Mouse (Mus musculus) erythroblast, embryonic 14.5 days (primary cell): ENCODE results near the gene Slc34a3. TPM values are rescaled to one million over a fixed set of nuclear protein-coding genes. Genes with fewer than 3 reads are reported as not detected.
A peak's percentile ranks its signal among the peaks of the same experiment; 100 is the strongest.

Experiments
- H3K27me3 ChIP-seq: 2 replicates; pipeline ENCODE4 v1.6.1; 2012; ENCODE audit warnings: inconsistent platforms; ENCODE audit not compliant: control insufficient read depth
- H3K36me3 ChIP-seq: 2 replicates; pipeline ENCODE4 v1.6.1; 2012; ENCODE audit warnings: mild to moderate bottlenecking, inconsistent platforms; ENCODE audit not compliant: control insufficient read depth
- H3K4me1 ChIP-seq: 2 replicates; pipeline ENCODE4 v1.6.1; 2012; ENCODE audit warnings: inconsistent platforms; ENCODE audit not compliant: control insufficient read depth
- H3K4me3 ChIP-seq: replicated peaks from 2 replicates; pipeline ENCODE3; 2012; ENCODE audit warnings: moderate library complexity, mild to moderate bottlenecking, inconsistent platforms
- H3K9me3 ChIP-seq: 2 replicates; pipeline ENCODE4 v1.6.1; 2012; ENCODE audit warnings: low read length, inconsistent platforms, mixed read lengths; ENCODE audit not compliant: control insufficient read depth
- GATA1 ChIP-seq: IDR thresholded peaks from 2 replicates; pipeline ENCODE4 v1.6.1; 2012; ENCODE audit warnings: low read length, inconsistent platforms, mixed read lengths
- TAL1 ChIP-seq: IDR thresholded peaks from 3 replicates; pipeline ENCODE4 v1.6.1; 2012; ENCODE audit warnings: low read length, inconsistent platforms, mixed read lengths
- polyA plus RNA-seq: library from polyadenylated mRNA; stranded (reverse); fragments of >175 nt; gene quantifications from 2 replicates; pipeline ENCODE4 v1.2.3, GENCODE M21; 2012

The Slc34a3 gene
- polyA plus RNA-seq, 1 experiment = not detected

DNA sequence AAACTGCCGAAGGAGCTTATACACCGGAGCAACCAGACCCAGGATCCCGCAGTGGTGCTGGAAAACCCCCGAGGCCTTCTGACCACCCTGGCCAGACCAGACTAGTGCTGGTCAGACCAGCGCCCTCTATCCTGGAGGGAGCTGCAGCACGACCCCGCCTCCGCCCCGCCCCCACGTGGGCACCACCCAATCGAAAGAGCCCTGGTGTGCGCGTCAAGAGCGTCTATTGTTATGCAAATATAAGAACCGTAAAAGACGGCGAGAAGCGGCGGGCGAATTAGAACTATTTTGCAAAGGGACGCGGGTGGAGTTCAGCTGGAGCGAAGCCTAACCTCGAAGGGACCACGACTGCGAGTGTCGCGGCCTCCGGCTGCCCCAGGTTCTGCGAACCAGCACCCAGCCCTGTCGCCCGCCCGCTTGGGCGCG lies 53.7 kb downstream of the Slc34a3 start, which contains the start of gene Nrarp:
Gene Nrarp (plus strand): TSS at position 281 of the 426 bp plus-strand sequence.
- Histone ChIP-seq H3K27me3 (peaks cover 89% of the 10 kb centered on the region), H3K36me3 (no peaks in the 10 kb centered on the region), H3K4me3 (peak within 1 kb of the TSS; percentile 68), H3K4me1 (peaks cover 67% of the 10 kb centered on the region), H3K9me3 (peaks cover 2% of the 10 kb centered on the region; the same call in 1 of the 2 replicates)
- no peak for TF ChIP-seq GATA1
- no peak for TF ChIP-seq TAL1

DNA sequence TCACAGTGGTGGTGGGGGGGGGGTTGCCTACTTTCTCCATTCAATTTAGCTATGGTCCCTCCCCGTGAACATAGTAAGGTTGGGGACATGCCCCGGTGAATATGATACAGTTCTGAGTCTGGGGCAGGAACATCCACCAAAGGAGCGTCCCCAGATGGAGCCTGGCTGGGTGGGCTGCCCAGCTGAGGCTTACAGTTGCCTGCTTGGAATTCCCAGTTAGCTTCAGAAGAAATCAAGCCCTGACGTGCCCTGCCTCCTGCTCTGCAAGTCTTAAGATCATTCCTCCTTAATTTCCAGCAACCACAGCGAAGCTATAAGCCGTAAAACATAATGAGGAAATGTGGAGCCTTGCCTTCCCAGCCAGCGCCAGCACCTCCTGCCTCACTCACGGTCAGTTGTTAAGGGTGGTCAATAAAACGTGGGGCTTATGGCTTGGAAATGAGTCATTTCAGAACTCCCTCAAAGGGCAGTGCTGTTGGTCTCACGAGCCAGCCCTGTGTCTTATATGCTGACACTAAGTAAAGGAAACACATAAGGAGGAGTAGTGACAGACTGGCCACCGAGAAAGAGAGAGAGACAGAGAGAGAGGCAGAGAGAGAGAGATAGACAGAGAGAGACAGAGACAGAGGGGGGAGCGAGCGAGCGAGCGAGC lies 54.5 kb downstream of the Slc34a3 start:
- TF ChIP-seq GATA1 = no peak
- no peak for TF ChIP-seq TAL1
- Histone ChIP-seq H3K9me3 (peaks cover 2% of the 10 kb centered on the region; the same call in 1 of the 2 replicates), H3K4me1 (peaks cover 70% of the 10 kb centered on the region), H3K4me3 (peak overlapping the region; percentile 68), H3K36me3 (no peaks in the 10 kb centered on the region), H3K27me3 (peaks cover 81% of the 10 kb centered on the region)

Other genes starting within 250 kb of the Slc34a3 start
- 0.51 and 0.67 TPM in 2 replicates for gene Nsmf, start 180.0 kb downstream of the Slc34a3 start, polyA plus RNA-seq
- 0.04 TPM in 1 of 2 replicates, not detected in the other for gene Entpd8, start 154.1 kb downstream of the Slc34a3 start, polyA plus RNA-seq
- gene Noxa1, start 139.2 kb downstream of the Slc34a3 start, polyA plus RNA-seq = 0.04 TPM in 1 of 2 replicates, not detected in the other
- 0.38 and 0.49 TPM in 2 replicates for gene Nrarp, start 53.6 kb downstream of the Slc34a3 start, polyA plus RNA-seq
- gene Tor4a, start 37.5 kb downstream of the Slc34a3 start, polyA plus RNA-seq = 0.02 and 0.03 TPM in 2 replicates
- 1.8 TPM in 2 replicates for gene Nelfb, start 22.9 kb downstream of the Slc34a3 start, polyA plus RNA-seq
- 0.03 TPM in 1 of 2 replicates, not detected in the other for gene Stpg3, start 19.7 kb downstream of the Slc34a3 start, polyA plus RNA-seq
- not detected in 2 replicates for gene Fam166a, start 15.6 kb downstream of the Slc34a3 start, polyA plus RNA-seq
- 134 and 136 TPM in 2 replicates for gene Tubb4b, start 9.7 kb downstream of the Slc34a3 start, polyA plus RNA-seq
- not detected in 2 replicates for gene Rnf224, start 2.4 kb upstream of the Slc34a3 start, polyA plus RNA-seq
- 0.07 and 0.18 TPM in 2 replicates for gene Rnf208, start 7.9 kb upstream of the Slc34a3 start, polyA plus RNA-seq
- not detected in 2 replicates for gene Cysrt1, start 8.1 kb upstream of the Slc34a3 start, polyA plus RNA-seq
- gene AL732309.1, start 12.5 kb upstream of the Slc34a3 start, polyA plus RNA-seq = 0.06 and 0.18 TPM in 2 replicates
- 0.99 and 1.6 TPM in 2 replicates for gene Tmem203, start 21.1 kb upstream of the Slc34a3 start, polyA plus RNA-seq
- gene Tprn, start 28.3 kb upstream of the Slc34a3 start, polyA plus RNA-seq = 0.82 and 1.3 TPM in 2 replicates
- gene Ssna1, start 38.1 kb upstream of the Slc34a3 start, polyA plus RNA-seq = 22.8 and 24.1 TPM in 2 replicates
- 2.1 and 2.2 TPM in 2 replicates for gene Anapc2, start 38.1 kb upstream of the Slc34a3 start, polyA plus RNA-seq
- gene Tmem210, start 53.8 kb upstream of the Slc34a3 start, polyA plus RNA-seq = not detected in 2 replicates
- not detected in 2 replicates for gene Lrrc26, start 55.6 kb upstream of the Slc34a3 start, polyA plus RNA-seq
- gene Grin1, start 84.8 kb upstream of the Slc34a3 start, polyA plus RNA-seq = not detected in 2 replicates
- 0.86 and 1.3 TPM in 2 replicates for gene Man1b1, start 98.0 kb upstream of the Slc34a3 start, polyA plus RNA-seq
- gene Dpp7, start 122.0 kb upstream of the Slc34a3 start, polyA plus RNA-seq = 0.24 and 0.76 TPM in 2 replicates
- gene Uap1l1, start 131.3 kb upstream of the Slc34a3 start, polyA plus RNA-seq = 0.04 and 0.17 TPM in 2 replicates
- 10.3 and 12.6 TPM in 2 replicates for gene Sapcd2, start 138.0 kb upstream of the Slc34a3 start, polyA plus RNA-seq
- not detected in 2 replicates for gene Entpd2, start 161.5 kb upstream of the Slc34a3 start, polyA plus RNA-seq
- 0.19 TPM in 1 of 2 replicates, not detected in the other for gene Npdc1, start 165.0 kb upstream of the Slc34a3 start, polyA plus RNA-seq
- 0.06 TPM in 1 of 2 replicates, not detected in the other for gene Fut7, start 188.9 kb upstream of the Slc34a3 start, polyA plus RNA-seq
- gene Abca2, start 194.3 kb upstream of the Slc34a3 start, polyA plus RNA-seq = 0.09 and 0.11 TPM in 2 replicates
- gene Clic3, start 222.5 kb upstream of the Slc34a3 start, polyA plus RNA-seq = not detected in 2 replicates
- 1.0 and 1.1 TPM in 2 replicates for gene Paxx, start 226.7 kb upstream of the Slc34a3 start, polyA plus RNA-seq
- gene Ptgds, start 235.7 kb upstream of the Slc34a3 start, polyA plus RNA-seq = not detected in 2 replicates